Mouse (Mus musculus) embryo, embryonic 10.5 days (tissue): ENCODE data around the gene Git2.

ENCODE experiments used
- DNase-seq: peaks from one replicate; pipeline ENCODE4 v3.0.0-alpha.2; 2015; ENCODE audit warnings: low spot score

The Git2 gene

GRCm38 (mm10) chr5:114796299-114797012, 21.1 kb upstream of the Git2 start:
- DNase-seq: peak; percentile 52

- DNase-seq: peak; percentile 18
These were observed 20.3 kb upstream of the Git2 start for GRCm38 (mm10) chr5:114795653-114796052.

GRCm38 (mm10) chr5:114795231-114795630, 19.9 kb upstream of the Git2 start:
- DNase-seq: peak; percentile 59

- DNase-seq: peak; percentile 11
These were observed 19.3 kb upstream of the Git2 start for GRCm38 (mm10) chr5:114794609-114795008.

- DNase-seq: no peak
These were observed 18.0 kb upstream of the Git2 start for GRCm38 (mm10) chr5:114793317-114793716.

- DNase-seq: no peak
These were observed 9.9 kb upstream of the Git2 start for GRCm38 (mm10) chr5:114785196-114785595.

- no peak for DNase-seq
These were observed 9.4 kb upstream of the Git2 start for GRCm38 (mm10) chr5:114784622-114785165.

GRCm38 (mm10) chr5:114783405-114784163, 8.3 kb upstream of the Git2 start:
- no peak for DNase-seq

- no peak for DNase-seq
These were observed 7.7 kb upstream of the Git2 start for GRCm38 (mm10) chr5:114782991-114783390.

GRCm38 (mm10) chr5:114780912-114781311, 5.6 kb upstream of the Git2 start:
- DNase-seq: no peak

- no peak for DNase-seq
These were observed 4.7 kb upstream of the Git2 start for GRCm38 (mm10) chr5:114779956-114780489.

- DNase-seq: no peak
These were observed 857 bp upstream of the Git2 start for GRCm38 (mm10) chr5:114776174-114776573.

GRCm38 (mm10) chr5:114774403-114775051, 790 bp downstream of the Git2 start, which contains the start of gene Ankrd13a:
Gene Ankrd13a, plus strand, starts transcription at chr5:114774677.
- peak; percentile 94 for DNase-seq

- DNase-seq: no peak
These were observed 1.5 kb downstream of the Git2 start for GRCm38 (mm10) chr5:114773780-114774179.

- DNase-seq: peak; percentile 98
These were observed 2.1 kb downstream of the Git2 start for GRCm38 (mm10) chr5:114773211-114773710.

- DNase-seq: peak; percentile 50
These were observed 2.7 kb downstream of the Git2 start for GRCm38 (mm10) chr5:114772456-114773203.

- no peak for DNase-seq
These were observed 3.5 kb downstream of the Git2 start for GRCm38 (mm10) chr5:114771796-114772195.

GRCm38 (mm10) chr5:114769786-114770185, 5.5 kb downstream of the Git2 start:
- DNase-seq: no peak

- no peak for DNase-seq
These were observed 8.1 kb downstream of the Git2 start for GRCm38 (mm10) chr5:114767185-114767584.

GRCm38 (mm10) chr5:114766686-114767085, 8.6 kb downstream of the Git2 start:
- DNase-seq: no peak
